Mouse (Mus musculus) E14TG2a.4 (cell line): Measurements from ENCODE around the gene Pipox.

ENCODE experiments used
- CTCF ChIP-seq: conservative IDR thresholded peaks from 2 replicates; pipeline ENCODE4 v1.5.1; 2014; ENCODE audit warnings: low read length
- NANOG ChIP-seq: IDR thresholded peaks from 2 replicates; pipeline ENCODE4 v1.6.1; 2014; ENCODE audit warnings: borderline replicate concordance, low read length, mixed read lengths

- TF ChIP-seq CTCF = no peak
- no peak for TF ChIP-seq NANOG
These were observed 53.2 kb downstream of the Pipox start for GRCm38 (mm10) chr11:77840523-77841245.
